Mouse (Mus musculus): Measurements from ENCODE around the gene Cog4.
"Not testable (repeated sequence)": the region's sequence is repeated elsewhere in the genome, so short reads cannot be mapped to it uniquely, and the experiment has no call there.

The Cog4 gene

DNA sequence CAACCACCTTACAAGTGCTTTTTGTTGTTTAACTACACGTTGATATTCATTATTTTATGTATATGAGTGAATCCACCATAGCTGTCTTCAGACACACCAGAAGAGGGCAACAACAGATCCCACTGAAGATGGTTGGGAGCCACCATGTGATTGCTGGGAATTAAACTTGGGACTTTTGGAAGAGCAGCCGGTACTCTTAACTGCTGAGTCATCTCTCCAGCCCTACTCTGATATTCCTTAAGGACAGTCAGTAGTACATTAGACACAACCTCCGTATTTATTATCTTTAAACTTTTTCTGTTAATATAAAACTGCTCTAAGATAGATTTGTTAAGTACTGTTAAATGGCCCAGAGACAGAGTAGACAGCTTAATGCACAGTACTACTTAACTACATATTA is 14.4 kb upstream of the Cog4 start:
- no peak for DNase-seq

DNA sequence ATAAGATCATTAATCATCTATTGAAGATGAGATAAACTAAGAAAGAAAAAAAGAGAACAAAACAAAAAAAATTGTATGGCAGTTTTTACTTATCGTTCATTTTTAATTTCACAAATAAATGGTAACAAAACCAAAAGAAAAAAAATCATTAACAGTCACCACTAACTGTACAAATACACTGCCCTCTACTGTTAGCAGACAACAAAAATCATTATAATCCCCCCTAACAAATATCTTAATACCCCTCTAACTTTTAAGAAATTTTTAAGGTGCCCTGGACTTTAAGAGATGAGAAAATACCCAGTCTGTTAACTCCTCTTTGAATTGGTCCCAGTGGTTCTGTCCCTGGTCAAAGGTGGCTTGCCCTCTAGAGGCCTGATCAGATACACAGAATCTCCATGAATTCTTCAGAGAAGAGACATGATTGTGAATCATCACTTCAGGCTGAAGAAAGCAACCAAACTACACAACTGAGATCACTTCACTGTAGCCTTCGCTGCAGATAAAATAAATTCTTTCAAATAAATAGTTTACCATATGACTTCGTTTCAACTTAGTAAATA is 4.3 kb upstream of the Cog4 start:
- DNase-seq: no peak

- DNase-seq: no peak
Observed at GRCm38 (mm10) chr8:110843207-110843606, 3.2 kb upstream of the Cog4 start.

GRCm38 (mm10) chr8:110844941-110845340 is 1.5 kb upstream of the Cog4 start:
- DNase-seq: no peak

DNA sequence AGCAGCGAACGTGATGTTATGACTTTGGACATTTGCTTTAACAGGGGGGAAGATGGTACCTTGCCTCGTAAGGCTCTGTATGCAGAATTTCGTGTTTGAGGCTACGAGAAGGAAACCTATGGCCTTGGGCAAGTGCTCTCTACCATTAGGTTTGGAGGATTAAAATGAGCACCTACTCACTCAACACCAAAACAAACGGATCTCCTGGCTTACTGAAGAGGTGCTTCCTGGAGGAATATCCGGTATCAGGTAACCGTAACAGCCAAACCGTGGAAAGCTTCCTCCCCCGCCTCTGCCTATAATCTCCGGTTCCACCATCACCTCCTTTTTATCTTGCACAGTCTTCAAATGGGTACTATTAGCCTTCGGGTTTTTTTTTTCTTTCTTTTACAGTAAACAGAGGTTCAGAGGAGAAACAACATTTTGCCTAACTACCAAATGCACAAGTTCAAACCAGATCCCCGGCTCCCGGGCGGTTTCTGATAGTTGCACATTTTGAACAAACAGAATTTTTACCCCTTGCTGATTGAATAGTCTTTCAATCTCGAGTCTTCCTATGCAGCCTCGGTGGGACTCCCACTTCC is 487 bp upstream of the Cog4 start:
- DNase-seq: peak in 1 of 2 experiments; percentile 8

- no peak for DNase-seq
Observed at GRCm38 (mm10) chr8:110847171-110847549, 760 bp downstream of the Cog4 start.

GRCm38 (mm10) chr8:110847645-110848495 is 1.5 kb downstream of the Cog4 start:
- no peak for DNase-seq

DNA sequence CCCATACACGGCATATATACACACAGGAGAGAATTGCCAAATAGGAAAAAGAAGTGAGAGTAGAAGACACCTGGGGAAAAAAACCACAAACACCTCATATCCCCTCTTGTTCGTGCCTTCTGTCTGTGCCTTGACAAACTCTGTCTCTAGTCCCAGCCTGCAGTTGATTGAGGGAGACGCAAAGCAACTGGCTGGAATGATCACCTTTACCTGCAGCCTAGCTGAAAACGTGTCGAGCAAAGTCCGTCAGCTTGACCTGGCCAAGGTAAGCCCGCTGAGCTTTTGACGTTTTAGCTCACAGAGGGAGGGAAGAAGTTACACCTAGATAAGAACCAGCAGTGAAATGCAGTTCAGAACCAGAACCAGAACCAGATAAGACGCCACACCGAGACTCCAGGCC is 4.8 kb downstream of the Cog4 start:
- no peak for DNase-seq

GRCm38 (mm10) chr8:110856073-110856472 is 9.7 kb downstream of the Cog4 start:
- not testable (repeated sequence) for DNase-seq

- no peak for DNase-seq
Observed at GRCm38 (mm10) chr8:110856760-110857461, 10.5 kb downstream of the Cog4 start.

DNA sequence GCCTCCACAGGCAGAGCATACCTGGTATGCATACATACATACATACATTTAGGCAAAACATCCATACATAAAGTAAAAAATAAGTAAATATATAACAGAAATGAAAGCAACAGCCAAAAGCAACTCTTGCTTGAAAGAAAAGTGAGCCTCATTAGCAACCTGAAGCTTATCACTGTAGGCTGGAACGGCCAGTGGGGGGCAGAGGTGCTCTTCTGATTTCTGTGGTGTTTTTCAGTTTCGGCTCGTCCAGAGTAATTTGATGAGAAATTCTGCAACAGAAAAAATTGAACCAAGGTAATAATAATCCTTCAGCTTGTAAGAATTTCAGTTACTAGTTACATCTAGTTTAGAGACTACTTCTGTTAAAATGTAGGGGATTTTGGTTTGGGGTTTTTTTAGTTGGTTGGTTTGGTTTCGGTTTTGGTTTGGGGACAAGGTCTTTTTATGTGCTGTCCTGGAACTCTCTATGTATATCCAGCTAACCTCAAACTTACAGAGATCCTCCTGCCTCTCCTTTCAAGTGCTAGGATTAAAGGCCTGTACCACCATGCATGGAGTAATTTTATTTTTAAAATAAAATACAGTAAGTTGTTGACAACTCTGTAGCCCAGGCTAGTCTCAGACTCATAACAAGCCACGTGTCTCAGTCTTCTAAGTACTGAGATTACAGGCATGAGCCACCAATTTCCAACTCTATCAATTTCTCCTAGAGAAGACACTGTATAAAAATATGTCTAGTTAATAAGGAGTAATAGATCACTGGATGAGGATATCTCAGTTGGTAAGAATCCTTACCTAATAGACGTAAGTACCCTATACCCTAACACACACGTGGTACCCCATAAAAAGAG is 13.5 kb downstream of the Cog4 start:
- no peak for DNase-seq

DNA sequence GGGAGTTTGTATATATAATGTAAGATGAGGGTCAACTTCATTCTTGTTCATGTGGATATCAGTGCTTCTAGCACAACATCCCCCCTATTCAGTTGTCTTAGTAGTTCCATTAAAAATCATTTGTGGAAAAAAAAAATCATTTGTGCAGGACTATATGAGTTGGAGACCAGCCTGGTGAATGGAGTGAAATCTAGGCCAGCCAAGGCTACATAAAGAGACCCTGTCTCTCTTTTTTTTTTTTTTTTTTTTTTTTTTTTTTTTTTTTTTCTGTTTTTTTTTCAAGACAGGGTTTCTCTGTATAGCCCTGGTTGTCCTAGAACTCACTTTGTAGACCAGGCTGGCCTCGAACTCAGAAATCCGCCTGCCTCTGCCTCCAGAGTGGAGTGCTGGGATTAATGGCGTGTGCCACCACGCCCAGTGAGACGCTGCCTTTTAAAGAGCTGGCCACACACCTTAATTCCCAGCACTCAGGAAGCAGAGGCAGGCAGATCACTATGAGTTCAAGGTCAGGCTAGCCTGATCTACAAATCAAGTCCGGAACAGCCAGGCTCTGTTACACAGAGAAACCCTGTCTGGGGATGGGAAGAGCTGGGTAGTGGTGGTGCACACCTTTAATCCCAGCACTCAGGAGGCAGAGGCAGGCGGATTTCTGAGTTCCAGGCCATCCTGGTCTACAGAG is 15.1 kb downstream of the Cog4 start:
- not testable (repeated sequence) for DNase-seq

- DNase-seq: no peak
Observed at GRCm38 (mm10) chr8:110870501-110870900, 24.1 kb downstream of the Cog4 start.

GRCm38 (mm10) chr8:110877862-110878261 is 31.5 kb downstream of the Cog4 start:
- no peak for DNase-seq

DNA sequence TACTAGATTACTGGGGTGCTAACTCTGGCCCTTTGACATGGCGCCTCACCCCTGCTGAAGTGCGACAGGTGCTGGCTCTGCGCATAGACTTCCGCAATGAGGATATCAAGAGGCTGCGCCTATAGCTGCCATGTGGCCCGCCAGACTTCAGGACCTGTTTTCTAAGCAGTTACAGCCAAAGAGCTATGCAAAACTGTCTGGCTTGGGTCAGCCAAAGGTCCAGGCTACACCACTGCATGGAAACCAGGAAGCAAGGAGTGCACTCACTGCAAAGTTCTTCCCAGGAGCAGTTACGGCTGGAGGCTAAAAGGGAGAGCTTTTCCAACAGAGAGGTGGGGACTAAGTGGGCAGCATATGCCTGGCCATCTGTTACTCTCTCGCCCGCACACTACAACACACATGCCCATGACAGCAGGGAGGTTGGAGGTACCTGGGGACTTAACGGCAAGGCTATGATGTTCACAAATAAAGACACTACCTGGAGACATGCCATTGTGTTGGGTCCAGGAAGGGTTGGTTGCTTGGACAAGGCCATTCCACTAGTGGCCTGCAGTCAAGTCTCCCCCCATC is 35.4 kb downstream of the Cog4 start:
- DNase-seq: no peak

DNA sequence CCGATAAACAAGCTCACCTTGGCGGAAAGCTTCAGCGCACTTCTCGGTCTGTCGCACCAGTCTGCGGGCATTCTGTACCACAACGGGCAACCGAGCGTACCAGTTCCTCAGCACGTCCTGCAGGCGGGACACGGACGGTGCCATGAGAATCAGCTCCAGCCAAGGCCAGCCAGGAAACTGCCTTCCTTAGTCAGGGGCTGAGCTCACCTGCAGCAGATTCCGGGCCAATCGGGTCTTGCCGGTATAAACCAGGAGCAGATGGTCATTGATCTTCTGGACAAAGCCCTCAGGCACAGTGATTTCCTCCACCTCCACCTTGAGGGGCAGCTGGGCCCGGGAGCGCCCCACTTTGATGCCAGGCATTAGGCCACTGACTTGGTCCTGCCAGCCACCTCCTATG is 37.4 kb downstream of the Cog4 start:
- DNase-seq: no peak

GRCm38 (mm10) chr8:110886634-110887033 is 40.2 kb downstream of the Cog4 start:
- DNase-seq: no peak

- DNase-seq: no peak
Observed at GRCm38 (mm10) chr8:110887551-110887950, 41.2 kb downstream of the Cog4 start.

DNA sequence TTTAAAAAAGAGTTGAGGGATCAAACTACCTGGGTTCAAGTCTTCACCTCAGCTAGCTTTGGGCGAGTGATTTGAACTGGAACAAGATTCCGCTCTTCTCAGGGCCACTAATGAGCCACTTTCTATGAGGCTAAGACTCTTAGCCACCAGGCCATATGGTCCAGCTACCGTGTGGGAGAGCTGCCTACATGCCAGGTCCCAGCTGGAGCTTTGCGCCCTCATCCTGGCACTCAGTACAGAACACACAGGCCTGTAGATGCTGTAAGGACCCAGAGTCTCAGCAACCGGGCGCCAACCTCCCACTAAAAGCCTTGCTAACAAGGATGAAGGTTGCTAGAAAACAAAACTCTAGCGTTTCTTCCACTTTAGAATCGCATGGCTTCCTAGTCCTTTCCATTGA is 42.0 kb downstream of the Cog4 start:
- no peak for DNase-seq

GRCm38 (mm10) chr8:110888860-110889259 is 42.5 kb downstream of the Cog4 start:
- no peak for DNase-seq

GRCm38 (mm10) chr8:110889904-110890470 is 43.6 kb downstream of the Cog4 start:
- no peak for DNase-seq

Data from thymus, adult 18-20 months (tissue).